ENCODE assay signal across 35 mouse cellular contexts in the genomic region with DNA sequence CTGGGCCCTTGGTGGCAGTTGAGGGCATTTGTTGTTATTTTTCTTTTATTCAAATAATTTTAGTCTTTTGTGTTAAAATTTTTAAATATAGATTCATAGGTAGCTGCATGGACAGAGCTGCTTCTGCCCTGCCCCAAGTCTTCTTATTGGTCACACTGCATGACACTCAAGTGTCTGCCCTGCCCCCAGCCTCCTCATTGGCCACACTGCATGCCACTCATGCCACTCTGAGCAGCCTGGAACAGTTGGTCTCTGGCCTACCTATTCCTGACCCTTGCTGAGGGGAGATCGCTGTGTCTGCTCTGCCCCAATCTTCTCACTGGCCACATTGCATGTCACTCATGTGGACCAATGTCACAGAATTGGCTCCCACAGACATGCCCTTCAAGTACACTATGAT.
"Had no signal": no experiment of that assay in that cellular context is flagged by ENCODE, and none has a peak within 500 bp of the region (broad histone marks: within the 10 kb centered on the region; RNA-seq: fewer than 3 reads in every experiment).

No protein-coding gene starts in this region.

- H3K4me3 ChIP-seq: heart, embryonic 10.5 days; heart, embryonic 12.5 days; heart, embryonic 13.5 days; heart, embryonic 15.5 days; hindbrain, embryonic 10.5 days; hindbrain, embryonic 12.5 days; hindbrain, embryonic 13.5 days; hindbrain, embryonic 15.5 days; intestine, embryonic 15.5 days; kidney, embryonic 15.5 days; layer of hippocampus, adult 2 months had no signal

- DNase-seq: heart, postnatal 10 days; heart, postnatal 14 days; heart, postnatal 36 days; heart, postnatal 4 days; kidney, adult 11 months; kidney, adult 18-20 months; kidney, adult 2 months; kidney, adult 8-10 months; kidney, adult 9 months; kidney, postnatal 10 days; kidney, postnatal 14 days; kidney, postnatal 25 days; kidney, postnatal 36 days; kidney, postnatal 4 days; layer of hippocampus, adult 9-11 months; layer of hippocampus, postnatal 36 days had no signal

- H3K36me3 ChIP-seq: heart, embryonic 10.5 days; heart, embryonic 12.5 days; heart, embryonic 13.5 days; heart, embryonic 15.5 days; hindbrain, embryonic 10.5 days; hindbrain, embryonic 12.5 days; hindbrain, embryonic 13.5 days; hindbrain, embryonic 15.5 days; intestine, embryonic 15.5 days; kidney, embryonic 15.5 days had no signal

- H3K27ac ChIP-seq: heart, embryonic 10.5 days; heart, embryonic 13.5 days; heart, embryonic 15.5 days; hindbrain, embryonic 10.5 days; hindbrain, embryonic 12.5 days; hindbrain, embryonic 13.5 days; hindbrain, embryonic 14.5 days; hindbrain, embryonic 15.5 days; hindbrain, postnatal 0 days; intestine, embryonic 15.5 days; kidney, embryonic 15.5 days; kidney, postnatal 0 days; layer of hippocampus, adult 2 months had no signal

- H3K9me3 ChIP-seq: heart, embryonic 10.5 days; heart, embryonic 15.5 days; hindbrain, embryonic 10.5 days; hindbrain, embryonic 12.5 days; hindbrain, embryonic 13.5 days; hindbrain, embryonic 15.5 days; intestine, embryonic 15.5 days; kidney, embryonic 15.5 days had no signal

- H3K27me3 ChIP-seq: heart, embryonic 12.5 days; hindbrain, embryonic 13.5 days; hindbrain, embryonic 15.5 days; intestine, embryonic 15.5 days; kidney, embryonic 15.5 days had no signal

- H3K4me2 ChIP-seq: heart, embryonic 11.5 days; heart, embryonic 12.5 days; heart, embryonic 13.5 days; heart, embryonic 15.5 days; hindbrain, embryonic 12.5 days; hindbrain, embryonic 13.5 days; hindbrain, embryonic 14.5 days; hindbrain, embryonic 15.5 days; intestine, embryonic 15.5 days; kidney, embryonic 15.5 days had no signal

- H3K4me1 ChIP-seq: heart, embryonic 12.5 days; heart, embryonic 13.5 days; heart, embryonic 15.5 days; intestine, embryonic 15.5 days had no signal

- H3K9ac ChIP-seq: heart, embryonic 12.5 days; heart, embryonic 13.5 days; heart, embryonic 15.5 days; hindbrain, embryonic 12.5 days; hindbrain, embryonic 13.5 days; hindbrain, embryonic 14.5 days; hindbrain, embryonic 15.5 days; intestine, embryonic 15.5 days; kidney, embryonic 15.5 days had no signal

- ATAC-seq: hindbrain, embryonic 16.5 days; hindbrain, postnatal 0 days; inflammation-experienced regulatory T-cells, adult 6 months; intestine, embryonic 15.5 days; intestine, embryonic 16.5 days; intestine, postnatal 0 days had no signal
